Mouse (Mus musculus) gastrocnemius, postnatal 36 days (tissue): Measurements from ENCODE around the gene Tceal3. TPM values are rescaled to one million over a fixed set of nuclear protein-coding genes. Genes with fewer than 3 reads are reported as not detected.
"Not testable (repeated sequence)": the region's sequence is repeated elsewhere in the genome, so short reads cannot be mapped to it uniquely, and the experiment has no call there.

Source experiments
- DNase-seq, 2 experiments: peaks; one replicate each; pipeline ENCODE4 v3.0.0; 2022
- intact Hi-C: fragments of 180-260 bp; cut with DNase I; formaldehyde crosslinking; loops from one replicate; pipeline ENCODE4 v1.15.1; 2025
- long read RNA-seq, 2 experiments: library from polyadenylated mRNA; stranded (forward); transcript quantifications; one replicate each; pipeline ENCODE4 v2.0.0; 2021
- total RNA-seq, 2 experiments: library from RNA; stranded (reverse); gene quantifications; 2 replicates each; pipeline ENCODE4 v1.2.3; 2021

Tceal3 gene
- total RNA-seq: under 1 TPM; 0.25 to 0.74 TPM
- long read RNA-seq, experiment 1, partial matches to known transcripts: 0 of 1 reads
- long read RNA-seq, experiment 1, other reads (novel, unspliced or antisense): 1 of 1 reads
- long read RNA-seq, experiment 2: 0 reads

GRCm38 (mm10) chrX:136590199-136590896 is at the start of gene Tceal3:
Gene Tceal3 (plus strand): TSS chrX:136590842.
- no peak for DNase-seq
- intact Hi-C loops: no loop called here

DNA sequence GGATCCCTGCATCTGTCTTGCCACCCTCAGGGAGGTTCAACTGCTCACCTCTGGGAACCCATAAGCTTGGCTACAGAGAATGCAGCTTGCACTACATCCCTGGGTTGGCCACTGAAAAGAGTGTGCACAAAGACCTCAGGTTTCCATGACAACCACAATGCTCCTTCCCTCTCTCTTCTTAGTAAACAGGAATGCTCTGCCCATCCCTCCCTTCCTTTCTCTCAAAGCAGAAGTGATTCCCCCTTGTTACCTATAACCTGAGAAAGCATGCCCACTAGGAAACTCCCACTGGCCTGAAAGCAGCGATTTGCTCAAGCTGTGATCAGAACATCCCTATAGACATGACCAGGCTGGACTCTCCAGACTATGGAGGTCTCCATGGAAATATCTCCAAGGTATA is 46.7 kb upstream of the Tceal3 start, which contains the start of gene Kir3dl2:
Kir3dl2 (minus strand) TSS at position 101 of the 400 bp plus-strand sequence.
- intact Hi-C loops, DNase-seq: not testable (repeated sequence)

DNA sequence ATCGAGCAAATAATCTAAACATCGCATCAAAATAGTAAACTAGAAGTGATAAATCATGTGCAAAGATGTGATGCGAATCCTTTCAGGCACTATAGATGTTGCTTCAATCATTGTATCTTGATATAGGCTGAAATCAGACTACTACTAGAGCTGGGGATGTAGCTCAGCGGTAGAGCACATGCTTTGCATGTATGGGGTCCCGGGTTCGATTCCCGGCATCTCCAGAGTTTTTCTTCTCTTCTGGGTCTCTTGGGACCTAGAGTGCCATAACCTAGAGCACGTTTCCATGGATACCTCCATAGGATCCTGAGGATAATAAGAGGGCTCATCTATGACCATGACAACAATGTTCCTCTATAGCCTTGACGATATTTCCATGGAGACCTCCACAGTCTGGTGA is 21.5 kb upstream of the Tceal3 start:
- DNase-seq, intact Hi-C loops: not testable (repeated sequence)

- no peak for DNase-seq
- intact Hi-C loops: no loop called here
Measured at GRCm38 (mm10) chrX:136584617-136585016, 6.0 kb upstream of the Tceal3 start.

DNA sequence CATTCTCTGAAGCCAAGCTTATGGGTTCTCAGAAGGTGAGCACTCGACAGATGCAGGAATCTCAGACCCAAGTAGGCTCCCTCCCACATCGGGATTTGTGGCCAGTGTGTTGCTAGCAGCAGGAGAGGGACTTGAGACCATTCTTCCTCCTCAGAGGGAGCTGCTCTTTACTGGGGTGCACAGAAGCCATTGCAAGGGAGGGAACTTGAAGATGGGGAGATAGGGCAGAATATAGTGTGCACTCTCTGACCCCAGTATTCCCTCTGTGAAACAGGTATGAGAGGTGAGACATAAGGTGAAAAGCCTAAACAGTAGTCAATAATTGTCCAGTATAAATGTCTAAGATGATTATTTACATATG is 235 bp downstream of the Tceal3 start:
- intact Hi-C loops: no loop called here
- no peak for DNase-seq

DNA sequence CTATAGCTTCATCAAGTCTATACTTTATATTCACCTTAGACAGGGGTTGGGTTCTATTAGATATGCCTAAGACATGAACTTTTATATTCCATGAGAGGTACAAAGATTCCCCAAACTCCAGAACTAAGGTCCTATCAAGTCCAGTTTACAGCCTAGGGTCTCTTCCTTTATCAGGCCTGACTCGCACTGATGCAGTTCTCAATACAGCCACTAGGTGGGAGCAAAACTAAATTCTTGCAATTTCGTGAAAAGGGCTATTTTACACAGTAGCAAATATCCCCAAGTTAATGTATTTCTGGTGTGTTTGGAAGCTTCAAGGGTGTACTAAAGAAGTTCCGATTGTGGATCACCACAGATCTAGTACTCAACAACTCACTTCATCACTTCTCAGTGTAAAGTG is 8.8 kb downstream of the Tceal3 start:
- no peak for DNase-seq
- intact Hi-C loops: no loop called here

DNA sequence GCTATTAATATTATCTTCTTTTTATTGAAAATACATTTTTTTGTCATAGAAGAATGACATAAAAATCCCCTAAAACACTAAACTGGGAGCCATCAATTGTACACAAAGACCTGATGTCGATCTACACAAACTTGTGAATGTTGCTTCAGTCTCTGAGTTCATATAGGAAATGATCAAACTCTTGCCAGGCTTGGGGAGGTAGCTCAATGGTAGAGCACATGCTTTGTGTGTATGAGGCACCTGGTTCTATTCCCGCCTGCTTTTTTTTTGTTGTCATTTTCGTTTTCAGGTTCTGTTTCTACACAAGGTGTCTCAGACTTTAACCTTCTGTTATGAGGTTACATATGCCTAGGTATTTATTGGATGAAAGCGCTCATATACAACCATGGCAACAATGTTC is 16.3 kb downstream of the Tceal3 start:
- intact Hi-C loops: no loop called here
- DNase-seq: no peak

GRCm38 (mm10) chrX:136607395-136607794 is 16.8 kb downstream of the Tceal3 start:
- intact Hi-C loops: no loop called here
- no peak for DNase-seq

- intact Hi-C loops: no loop called here
- DNase-seq: no peak
Measured at GRCm38 (mm10) chrX:136611346-136611745, 20.7 kb downstream of the Tceal3 start.

DNA sequence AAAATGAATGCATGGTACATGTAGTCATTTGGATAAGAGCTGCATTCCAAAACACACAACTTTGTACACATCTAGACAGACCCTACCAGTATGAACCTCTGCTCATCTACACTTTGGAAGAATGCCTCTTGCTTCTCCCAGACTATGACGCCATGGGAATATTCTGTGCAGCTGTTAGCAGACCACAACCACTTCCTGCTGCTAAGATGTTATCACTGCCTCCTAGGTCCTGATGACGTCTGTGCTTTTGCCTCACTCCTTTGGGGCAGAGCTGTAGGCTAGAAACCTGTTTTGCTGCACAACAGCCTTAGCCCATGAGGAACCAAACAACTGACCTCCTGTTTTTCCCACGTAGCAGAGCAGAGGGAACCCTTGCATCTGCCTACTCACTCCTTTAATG is 25.2 kb downstream of the Tceal3 start:
- intact Hi-C loops, DNase-seq: not testable (repeated sequence)

DNA sequence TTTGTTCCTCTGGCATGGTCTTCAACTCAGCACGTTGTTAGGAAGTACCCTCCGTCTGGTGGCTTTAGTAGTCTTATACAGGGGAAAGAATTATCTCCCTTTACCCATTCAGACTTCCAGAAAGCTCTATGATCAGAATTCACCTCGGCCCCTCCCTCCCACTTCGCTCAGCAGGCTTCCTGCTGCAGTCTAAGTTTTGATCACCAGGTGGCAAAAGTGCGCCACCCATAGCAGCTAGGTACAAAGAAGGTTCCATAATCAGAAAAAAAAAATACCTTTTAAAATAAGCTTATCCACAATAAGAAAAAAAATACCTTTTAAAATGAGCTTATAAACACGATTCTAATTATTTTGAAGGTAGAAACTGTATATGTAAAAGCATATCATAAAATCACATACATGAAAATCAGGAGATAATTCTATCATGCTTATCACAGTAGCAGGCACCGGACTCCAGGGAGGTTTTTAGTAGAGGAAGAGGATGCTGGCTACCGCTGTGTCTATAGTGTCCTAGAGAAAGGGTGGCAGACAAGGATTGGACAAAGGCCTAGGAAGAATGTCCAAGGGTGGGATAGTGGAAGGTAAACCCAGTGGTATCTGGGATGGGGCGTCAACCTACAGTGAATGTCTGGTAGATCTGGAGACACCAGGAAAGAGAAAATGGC is 34.4 kb downstream of the Tceal3 start:
- no peak for DNase-seq
- intact Hi-C loops: loop anchor here (5.0 kb wide), 1 partner anchor 197 kb away; the partner anchor contains the start of gene Plp1

- intact Hi-C loops: no loop called here
- DNase-seq: no peak
Measured at GRCm38 (mm10) chrX:136625959-136626358, 35.3 kb downstream of the Tceal3 start.

- intact Hi-C loops: no loop called here
- no peak for DNase-seq
Measured at GRCm38 (mm10) chrX:136635116-136635515, 44.5 kb downstream of the Tceal3 start.

- intact Hi-C loops: no loop called here
- no peak for DNase-seq
Measured at GRCm38 (mm10) chrX:136639754-136640153, 49.1 kb downstream of the Tceal3 start.

DNA sequence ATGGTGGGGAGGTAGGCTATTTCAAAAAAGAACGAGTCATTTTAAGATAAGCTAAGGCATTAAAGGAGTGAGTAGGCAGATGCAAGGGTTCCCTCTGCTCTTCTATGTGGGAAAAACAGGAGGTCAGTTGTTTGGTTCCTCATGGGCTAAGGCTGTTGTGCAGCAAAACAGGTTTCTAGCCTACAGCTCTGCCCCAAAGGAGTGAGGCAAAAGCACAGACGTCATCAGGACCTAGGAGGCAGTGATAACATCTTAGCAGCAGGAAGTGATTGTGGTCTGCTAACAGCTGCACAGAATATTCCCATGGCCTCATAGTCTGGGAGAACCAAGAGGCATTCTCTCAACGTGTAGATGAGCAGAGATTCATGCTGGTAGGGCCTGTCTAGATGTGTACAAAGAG is 55.2 kb downstream of the Tceal3 start:
- DNase-seq, intact Hi-C loops: not testable (repeated sequence)

- no peak for DNase-seq
- intact Hi-C loops: loop anchor here (5.0 kb wide), 1 partner anchor 1459 kb away; no protein-coding TSS in a partner anchor
Measured at GRCm38 (mm10) chrX:136666281-136666706, 75.7 kb downstream of the Tceal3 start.

DNA sequence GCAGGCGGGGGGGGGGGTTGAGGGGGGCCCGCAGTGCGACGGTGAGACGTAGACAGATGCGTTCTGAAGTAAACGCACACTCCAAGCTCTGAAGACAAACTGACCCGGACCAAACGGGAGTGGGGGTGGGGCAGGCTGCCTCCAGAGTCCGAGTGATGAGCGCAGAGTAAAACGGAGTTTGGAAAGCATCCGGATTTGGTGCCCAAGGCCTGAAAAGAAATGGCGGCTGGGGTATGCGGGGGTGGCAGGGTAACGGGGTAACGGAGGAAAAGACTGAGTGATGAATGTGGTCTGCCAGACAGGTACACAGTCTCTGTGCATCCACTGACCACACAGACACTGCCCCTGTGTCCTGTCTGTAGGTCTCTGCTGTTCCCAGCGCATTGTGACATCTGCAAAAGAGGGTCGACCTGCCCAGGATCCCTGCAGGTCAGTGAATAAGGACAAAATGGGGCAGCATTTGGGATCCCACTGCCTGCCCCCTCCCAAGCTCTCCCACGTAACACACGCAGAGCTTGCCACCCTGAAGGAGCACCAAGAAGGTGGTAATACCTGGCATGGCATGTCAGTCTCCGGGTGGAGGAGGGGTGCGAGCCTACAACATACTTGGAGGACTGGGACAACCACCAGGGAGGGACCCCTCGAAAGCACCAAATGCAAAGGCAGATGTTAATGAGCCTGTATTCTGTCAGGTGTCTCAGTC is 76.3 kb downstream of the Tceal3 start:
- intact Hi-C loops: loop anchor here (5.0 kb wide), 1 partner anchor 1460 kb away; no protein-coding TSS in a partner anchor
- not testable (repeated sequence) for DNase-seq

DNA sequence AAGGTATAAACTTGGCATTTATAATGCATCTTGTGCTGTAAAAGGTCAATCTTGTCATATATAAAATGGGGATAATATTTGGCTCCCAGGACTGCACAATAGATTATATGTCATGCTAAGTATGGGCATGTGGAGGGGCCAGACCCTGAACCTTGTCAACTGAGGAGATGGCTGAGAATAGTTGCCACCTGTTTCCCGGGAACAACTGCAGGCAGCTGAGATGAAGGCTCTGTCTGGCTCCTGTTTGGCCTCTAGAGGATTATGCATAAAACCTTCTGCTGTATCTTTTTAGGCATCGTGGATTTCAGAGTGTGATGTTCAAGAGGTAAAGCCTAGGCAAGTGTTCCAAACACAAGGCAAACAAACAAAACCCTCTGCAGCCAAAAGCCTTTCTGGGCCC is 78.2 kb downstream of the Tceal3 start:
- intact Hi-C loops: loop anchor here (5.0 kb wide), 1 partner anchor 1461 kb away; no protein-coding TSS in a partner anchor

GRCm38 (mm10) chrX:136680989-136681388 is 90.3 kb downstream of the Tceal3 start:
- intact Hi-C loops: no loop called here
- no peak for DNase-seq

More for the DNA sequence above, 78.2 kb downstream of the Tceal3 start:
- no peak for DNase-seq

GRCm38 (mm10) chrX:136691606-136692293 is 101.1 kb downstream of the Tceal3 start:
- DNase-seq, intact Hi-C loops: not testable (repeated sequence)
